Mouse (Mus musculus) kidney, postnatal 0 days (tissue): ENCODE results near the gene F5. TPM values are rescaled to one million over a fixed set of nuclear protein-coding genes. Genes with fewer than 3 reads are reported as not detected.

Experiments used
- ATAC-seq: fragments of 200-750 bp; cut with Nextera tagmentation; replicated peaks from 2 replicates; pipeline ENCODE4 v1.8.0; 2017; ENCODE audit warnings: low read depth, moderate number of reproducible peaks, moderate TSS enrichment, moderate library complexity; ENCODE audit not compliant: low FRiP score
- DNase-seq: peaks from one replicate; pipeline ENCODE4 v3.0.0-alpha.2; 2016; ENCODE audit warnings: low spot score
- H3K27ac ChIP-seq: fragments of 300-500 bp; sonication (generic); 2 replicates; pipeline ENCODE4 v1.5.1; 2014; ENCODE audit warnings: mild to moderate bottlenecking
- H3K27me3 ChIP-seq: fragments of 300-500 bp; sonication (generic); 2 replicates; pipeline ENCODE4 v1.6.1; 2014; ENCODE audit warnings: low read length, mixed read lengths; ENCODE audit not compliant: insufficient read depth
- H3K36me3 ChIP-seq: fragments of 300-500 bp; sonication (generic); 2 replicates; pipeline ENCODE4 v1.6.1; 2014; ENCODE audit warnings: low read length, mixed read lengths; ENCODE audit not compliant: insufficient read depth
- H3K4me1 ChIP-seq: fragments of 300-500 bp; sonication (generic); replicated peaks from 2 replicates; pipeline ENCODE4 v1.6.1; 2014; ENCODE audit warnings: antibody characterized with exemption, low read length, mixed read lengths; ENCODE audit not compliant: insufficient read depth
- H3K4me2 ChIP-seq: fragments of 300-500 bp; sonication (generic); 2 replicates; pipeline ENCODE4 v1.6.1; 2014; ENCODE audit warnings: mild to moderate bottlenecking, low read length, moderate library complexity, mixed read lengths
- H3K4me3 ChIP-seq: fragments of 300-500 bp; sonication (generic); replicated peaks from 2 replicates; pipeline ENCODE4 v1.5.1; 2014; ENCODE audit warnings: low read depth, low read length
- H3K9ac ChIP-seq: fragments of 300-500 bp; sonication (generic); 2 replicates; pipeline ENCODE4 v1.6.1; 2014; ENCODE audit warnings: low read depth, low read length
- H3K9me3 ChIP-seq: fragments of 300-500 bp; sonication (generic); replicated peaks from 2 replicates; pipeline ENCODE4 v1.6.1; 2016; ENCODE audit warnings: low read length, inconsistent platforms, mixed read lengths
- CTCF ChIP-seq: IDR thresholded peaks from 2 replicates; pipeline ENCODE4 v1.5.1; 2016; ENCODE audit warnings: antibody characterized with exemption, low read depth, mild to moderate bottlenecking, moderate library complexity
- WGBS: fragments of 180-500 bp; shearing (Covaris S2); extraction: QIAGEN DNeasy Blood & Tissue Kit; methylation state at CpG from one replicate; pipeline ENCODE4 v1.1.7; 2014; 5-methylcytosine and 5-hydroxymethylcytosine counted together
- polyA plus RNA-seq: library from polyadenylated mRNA; unstranded; fragments of >200 nt; fragmentation: Nextera tagmentation; extraction: Ambion mirVana; gene quantifications from 2 replicates; pipeline ENCODE4 v1.2.1, GENCODE M21; 2015

The F5 gene
- polyA plus RNA-seq, 1 experiment from 2014 or later, result 0.21 TPM

DNA sequence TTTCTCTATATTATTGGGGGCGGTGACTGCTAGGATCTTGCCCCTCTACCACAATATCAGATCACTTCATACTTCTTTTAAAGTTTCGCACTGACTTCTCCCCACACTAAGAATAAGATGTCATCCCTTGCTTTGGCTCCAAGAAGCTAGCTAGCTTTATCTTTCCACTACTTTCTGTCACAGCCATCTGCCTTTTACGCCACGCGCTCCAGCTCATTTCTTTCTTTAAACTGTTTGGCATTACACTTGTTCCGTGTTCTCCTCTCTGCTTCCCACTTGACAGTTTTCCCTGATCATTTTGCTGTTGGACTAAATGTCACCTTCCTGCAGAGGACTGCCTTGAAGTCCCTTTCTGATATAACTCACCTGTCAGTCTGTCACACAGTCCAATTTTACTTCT lies 33.8 kb upstream of the F5 start:
- 85% methylated on average over 6 of the region's 6 CpGs for WGBS
- no peak overlapping the region for H3K27ac ChIP-seq

DNA sequence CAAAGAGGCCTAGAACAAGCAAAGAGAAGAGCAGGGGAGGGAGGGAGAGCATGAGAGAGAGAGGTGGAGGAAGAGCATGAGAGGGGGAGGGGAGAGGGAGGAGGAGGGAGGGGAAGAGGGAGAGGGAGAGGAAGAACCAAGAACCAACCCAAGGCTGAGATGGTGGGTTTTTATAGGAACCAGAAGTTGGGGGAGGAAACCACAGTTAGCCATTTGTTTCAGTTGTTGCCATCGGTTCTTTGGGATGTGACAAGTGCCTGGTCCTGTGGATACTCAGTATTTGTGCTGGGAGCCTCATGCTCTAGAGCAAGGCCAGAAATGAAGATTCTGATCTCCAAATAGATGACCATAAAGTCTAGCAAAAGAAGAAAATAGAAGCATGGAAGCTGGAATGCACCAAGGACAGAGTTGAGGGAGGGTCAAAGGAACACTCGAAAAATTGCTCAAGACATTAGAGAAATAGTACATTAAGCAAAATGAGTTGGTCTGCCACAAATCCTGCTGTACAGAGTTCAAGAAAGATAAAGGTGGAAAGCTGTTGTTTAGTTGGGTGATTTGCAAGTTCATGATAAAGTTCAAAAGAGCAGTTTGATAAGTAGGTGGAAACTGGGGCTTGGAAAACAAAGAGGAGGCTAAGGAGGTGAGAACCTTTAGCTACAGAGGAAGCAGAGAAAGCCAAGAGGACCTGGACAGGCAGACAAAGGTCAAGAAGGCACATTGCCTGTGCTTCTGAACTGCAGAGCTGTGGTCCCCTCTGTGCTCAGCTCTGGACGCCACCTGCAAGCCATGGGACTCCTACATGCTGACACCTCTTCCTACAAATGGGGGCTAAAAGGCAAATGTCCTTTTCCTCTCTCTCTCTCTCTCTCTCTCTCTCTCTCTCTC lies 31.5 kb upstream of the F5 start:
- 61% methylated on average over 3 of the region's 3 CpGs for WGBS
- TF ChIP-seq CTCF, result no peak
- ATAC-seq, result no peak
- no peak for DNase-seq
- H3K27me3 ChIP-seq, result no peaks in the 10 kb centered on the region
- no peak overlapping the region for H3K4me3 ChIP-seq
- H3K9ac ChIP-seq, result no peak overlapping the region
- H3K36me3 ChIP-seq, result no peaks in the 10 kb centered on the region
- H3K4me1 ChIP-seq, result no peaks in the 10 kb centered on the region
- no peak overlapping the region for H3K4me2 ChIP-seq
- no peaks in the 10 kb centered on the region for H3K9me3 ChIP-seq
- no peak overlapping the region for H3K27ac ChIP-seq

More for the DNA sequence above, 33.8 kb upstream of the F5 start:
- DNase-seq, result no peak
- H3K9ac ChIP-seq, result no peak overlapping the region
- no peak overlapping the region for H3K4me2 ChIP-seq
- H3K4me1 ChIP-seq, result no peaks in the 10 kb centered on the region
- no peaks in the 10 kb centered on the region for H3K36me3 ChIP-seq
- no peak overlapping the region for H3K4me3 ChIP-seq
- no peaks in the 10 kb centered on the region for H3K9me3 ChIP-seq
- no peak for TF ChIP-seq CTCF
- no peaks in the 10 kb centered on the region for H3K27me3 ChIP-seq
- no peak for ATAC-seq

DNA sequence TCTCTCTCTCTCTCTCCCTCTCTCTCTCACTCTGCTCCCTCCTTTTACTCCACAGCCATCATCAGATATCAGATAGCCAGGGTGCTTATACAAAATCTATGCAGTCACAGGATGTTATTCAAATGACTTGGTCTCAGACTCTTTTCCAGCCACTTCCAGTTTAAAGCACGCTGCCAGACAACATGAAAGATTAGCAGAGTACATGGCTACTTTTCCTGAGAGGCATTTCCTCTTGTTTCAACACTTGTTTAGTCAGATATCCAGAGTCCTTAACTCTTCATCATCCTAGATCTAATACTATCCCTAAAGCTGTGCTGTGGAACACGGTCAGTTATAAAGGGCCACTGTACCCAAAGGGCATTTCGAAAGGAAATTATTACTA lies 30.9 kb upstream of the F5 start:
- no peaks in the 10 kb centered on the region for H3K4me1 ChIP-seq
- no peak overlapping the region for H3K4me3 ChIP-seq
- no peak for TF ChIP-seq CTCF
- DNase-seq, result no peak
- ATAC-seq, result no peak
- no peak overlapping the region for H3K27ac ChIP-seq
- H3K27me3 ChIP-seq, result no peaks in the 10 kb centered on the region
- H3K4me2 ChIP-seq, result no peak overlapping the region
- 76% methylated on average over 3 of the region's 3 CpGs for whole genome bisulfite sequencing
- no peaks in the 10 kb centered on the region for H3K9me3 ChIP-seq
- no peak overlapping the region for H3K9ac ChIP-seq
- H3K36me3 ChIP-seq, result no peaks in the 10 kb centered on the region

DNA sequence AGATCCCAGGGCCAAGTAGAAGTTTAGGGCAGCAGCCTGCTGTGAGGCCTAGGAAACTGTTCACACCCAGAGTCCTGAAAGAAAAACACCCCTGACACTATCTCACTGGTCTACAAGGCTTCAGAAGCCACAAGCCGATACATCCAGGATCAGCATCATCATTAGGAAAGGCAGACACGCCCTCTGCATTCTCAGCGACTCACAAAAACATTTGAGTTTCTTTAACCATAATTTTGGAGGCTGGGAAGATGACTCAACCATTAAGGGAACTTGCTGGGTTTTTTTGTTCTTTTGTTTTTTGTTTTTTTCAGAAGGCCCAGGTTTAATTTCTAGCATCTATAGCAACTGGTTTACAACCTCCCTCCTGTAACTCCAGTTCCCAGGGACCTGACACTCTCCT lies 27.8 kb upstream of the F5 start:
- no peak for DNase-seq
- no peak for ATAC-seq
- Histone ChIP-seq H3K4me3 (no peak overlapping the region), H3K9ac (no peak overlapping the region), H3K27me3 (no peaks in the 10 kb centered on the region), H3K4me1 (no peaks in the 10 kb centered on the region), H3K9me3 (no peaks in the 10 kb centered on the region), H3K4me2 (no peak overlapping the region), H3K36me3 (no peaks in the 10 kb centered on the region), H3K27ac (no peak overlapping the region)
- no peak for TF ChIP-seq CTCF
- WGBS, result 54% methylated on average over 3 of the region's 3 CpGs

DNA sequence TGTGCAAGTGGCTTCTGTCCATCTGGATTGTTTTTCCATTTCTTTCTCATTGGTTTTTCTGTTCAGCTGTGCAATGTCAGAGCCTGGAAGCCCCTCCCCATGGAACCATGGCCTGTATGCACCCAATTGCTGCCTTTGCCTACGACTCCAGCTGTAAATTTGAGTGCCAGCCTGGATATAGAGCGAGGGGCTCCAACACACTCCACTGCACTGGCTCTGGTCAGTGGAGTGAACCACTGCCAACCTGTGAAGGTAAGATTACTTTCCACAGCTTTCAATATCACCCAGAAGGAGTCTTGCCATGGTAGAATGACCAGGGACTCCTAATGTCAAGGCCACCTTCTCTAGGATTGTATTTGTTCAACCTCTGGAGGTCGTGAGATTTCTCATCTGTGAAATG lies 21.6 kb upstream of the F5 start:
- Histone ChIP-seq H3K27me3 (no peaks in the 10 kb centered on the region), H3K9ac (no peak overlapping the region), H3K4me3 (no peak overlapping the region), H3K9me3 (no peaks in the 10 kb centered on the region), H3K4me1 (no peaks in the 10 kb centered on the region), H3K4me2 (no peak overlapping the region), H3K27ac (no peak overlapping the region), H3K36me3 (no peaks in the 10 kb centered on the region)
- TF ChIP-seq CTCF, result no peak
- ATAC-seq, result no peak
- DNase-seq, result no peak
- WGBS, result 35% methylated on average over 3 of the region's 3 CpGs

DNA sequence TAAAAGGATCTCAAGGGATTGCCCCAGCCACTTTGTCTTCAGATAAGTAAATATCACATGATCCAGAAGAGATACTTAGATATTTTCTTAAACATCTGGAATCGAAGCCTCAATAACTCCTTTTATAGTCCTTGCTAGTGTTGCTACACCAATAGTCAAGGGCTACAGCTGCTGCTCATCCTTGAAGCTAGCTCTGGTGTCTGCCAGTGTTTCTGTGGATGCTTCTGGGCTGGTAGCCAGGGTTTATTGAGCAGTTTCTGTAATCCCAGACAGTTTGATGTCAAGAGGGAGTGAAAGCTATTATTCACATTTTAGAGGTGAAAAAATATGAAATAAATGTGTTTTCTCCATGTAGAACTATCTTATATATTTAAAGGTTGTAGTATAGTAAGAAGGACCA lies 19.0 kb upstream of the F5 start:
- Histone ChIP-seq H3K36me3 (no peaks in the 10 kb centered on the region), H3K4me1 (no peaks in the 10 kb centered on the region), H3K27me3 (no peaks in the 10 kb centered on the region), H3K4me3 (no peak overlapping the region), H3K27ac (no peak overlapping the region), H3K9me3 (no peaks in the 10 kb centered on the region), H3K9ac (no peak overlapping the region), H3K4me2 (no peak overlapping the region)
- no peak for TF ChIP-seq CTCF
- ATAC-seq (no peak), DNase-seq (no peak)
- WGBS, result 65% methylated on average over 1 of the region's 1 CpGs
